Mouse (Mus musculus) cerebellum, adult 2 months (tissue): ENCODE data around the gene Slc19a2. TPM values are rescaled to one million over a fixed set of nuclear protein-coding genes. Genes with fewer than 3 reads are reported as not detected.
A peak's percentile ranks its signal among the peaks of the same experiment; 100 is the strongest.

Source experiments
- DNase-seq, 2 experiments: peaks; one replicate each; pipeline ENCODE4 v3.0.0; 2021
- H3K27ac ChIP-seq: fragments of 200-500 bp; 2 replicates; pipeline ENCODE4 v1.5.1; 2012; ENCODE audit warnings: low read length, control low read depth, inconsistent platforms; ENCODE audit not compliant: insufficient read depth
- H3K27me3 ChIP-seq: fragments of 200-500 bp; 2 replicates; pipeline ENCODE4 v1.6.1; 2012; ENCODE audit warnings: inconsistent platforms, mild to moderate bottlenecking, low read length, moderate library complexity; ENCODE audit not compliant: control insufficient read depth, insufficient read depth
- H3K4me1 ChIP-seq: fragments of 200-500 bp; 2 replicates; pipeline ENCODE4 v1.6.1; 2011; ENCODE audit warnings: low read length; ENCODE audit not compliant: control insufficient read depth, insufficient read depth
- H3K4me3 ChIP-seq: fragments of 200-500 bp; replicated peaks from 2 replicates; pipeline ENCODE3; 2011; ENCODE audit warnings: mild to moderate bottlenecking, low read depth, low read length, control low read depth; ENCODE audit not compliant: insufficient read depth
- CTCF ChIP-seq: fragments of 200-500 bp; IDR thresholded peaks from 2 replicates; pipeline ENCODE4 v1.5.1; 2011; ENCODE audit warnings: low read depth, mild to moderate bottlenecking, control low read depth, low read length, moderate library complexity, borderline replicate concordance; ENCODE audit not compliant: insufficient read depth
- POLR2A ChIP-seq: fragments of 200-500 bp; IDR thresholded peaks from 2 replicates; pipeline ENCODE4 v1.6.1; 2011; ENCODE audit warnings: low read length, control low read depth, borderline replicate concordance; ENCODE audit not compliant: insufficient read depth
- WGBS: fragments of 180-500 bp; shearing (Covaris S2); methylation state at CpG from one replicate; pipeline ENCODE4 v1.1.7; 2018; 5-methylcytosine and 5-hydroxymethylcytosine counted together
- polyA plus RNA-seq: library from polyadenylated mRNA; depleted of rRNA; stranded (reverse); fragments of >200 nt; gene quantifications from 2 replicates; pipeline ENCODE4 v1.2.3, GENCODE M21; 2012

Gene Slc19a2
- polyA plus RNA-seq, 1 experiment: 19.2 TPM

- Histone ChIP-seq H3K4me1 (0 out of 2 replicates have a peak, but pooled peaks cover 3% of the 10 kb centered on the region), H3K4me3 (no peak overlapping the region), H3K27ac (no peak overlapping the region), H3K27me3 (no peaks in the 10 kb centered on the region)
- DNase-seq: no peak
- WGBS: 89% methylated on average over 16 of the region's 16 CpGs
- no peak for TF ChIP-seq POLR2A
Measured at GRCm38 (mm10) chr1:164260171-164261028, 11.6 kb downstream of the Slc19a2 start.

- no peak overlapping the region for H3K27ac ChIP-seq
- 54% methylated on average over 7 of the region's 7 CpGs for WGBS
- 0 out of 2 replicates have a peak, but pooled peaks cover 3% of the 10 kb centered on the region for H3K4me1 ChIP-seq
- peak in 1 of 2 experiments; percentile 41 for DNase-seq
- no peak overlapping the region for H3K4me3 ChIP-seq
- TF ChIP-seq CTCF (no peak), POLR2A (no peak)
- H3K27me3 ChIP-seq: no peaks in the 10 kb centered on the region
Measured at GRCm38 (mm10) chr1:164261553-164261952, 12.7 kb downstream of the Slc19a2 start.

DNA sequence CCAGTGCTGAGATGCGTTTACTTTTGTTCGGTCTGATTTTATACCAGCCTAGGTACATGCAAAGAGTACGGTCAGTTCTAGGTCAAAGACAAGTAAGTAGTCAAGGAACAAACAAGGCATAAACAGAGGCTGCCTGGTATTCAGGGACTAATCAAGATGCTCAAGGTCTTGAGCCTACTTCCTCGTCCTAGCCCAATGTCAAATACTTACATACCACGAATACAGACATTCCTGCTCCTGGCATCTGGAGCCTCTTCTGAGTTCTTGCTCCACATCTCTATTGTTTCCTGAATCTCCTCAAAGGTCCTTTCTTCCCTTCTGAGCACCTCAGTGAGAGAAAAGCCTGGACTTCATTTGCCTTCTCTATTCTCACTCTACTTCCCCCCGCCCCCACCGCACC, 22.1 kb downstream of the Slc19a2 start:
- Histone ChIP-seq H3K4me3 (no peak overlapping the region), H3K27ac (no peak overlapping the region), H3K4me1 (no peaks in the 10 kb centered on the region), H3K27me3 (no peaks in the 10 kb centered on the region)
- WGBS: 89% methylated on average over 7 of the region's 7 CpGs
- DNase-seq: no peak
- TF ChIP-seq POLR2A (no peak), CTCF (no peak)

DNA sequence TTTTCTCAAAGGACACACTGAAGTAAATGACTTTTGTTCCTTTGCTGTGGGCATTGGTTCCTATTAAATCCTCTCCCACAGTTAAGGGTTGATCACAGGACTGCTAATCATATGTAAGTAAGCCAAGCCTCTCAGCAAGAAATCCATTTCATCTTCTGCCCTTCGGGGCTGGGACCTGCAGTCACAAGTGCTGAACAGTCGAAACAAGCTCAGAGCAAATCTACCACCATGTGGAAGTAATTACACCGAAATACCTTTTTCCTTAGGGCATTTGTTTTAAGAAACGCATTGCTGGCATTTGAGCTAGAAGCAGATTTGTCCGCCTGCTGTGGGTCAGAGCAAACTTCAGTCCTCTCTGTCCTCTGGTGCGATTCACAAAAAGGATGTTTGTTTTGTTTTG, 24.8 kb downstream of the Slc19a2 start:
- H3K4me3 ChIP-seq: no peak overlapping the region
- TF ChIP-seq CTCF (no peak), POLR2A (no peak)
- 74% methylated on average over 6 of the region's 6 CpGs for WGBS
- H3K27ac ChIP-seq: no peak overlapping the region
- H3K4me1 ChIP-seq: no peaks in the 10 kb centered on the region
- peak in 1 of 2 experiments; percentile 15 for DNase-seq
- no peaks in the 10 kb centered on the region for H3K27me3 ChIP-seq

GRCm38 (mm10) chr1:164275455-164275954, 26.7 kb downstream of the Slc19a2 start, which contains the start of gene Ccdc181:
TSS of gene Ccdc181 (plus strand) at chr1:164275585.
- DNase-seq: peak; percentile 94 to 96
- Histone ChIP-seq H3K27me3 (no peaks in the 10 kb centered on the region), H3K4me1 (no peaks in the 10 kb centered on the region), H3K27ac (peak within 1 kb of the TSS; percentile 78), H3K4me3 (peak within 1 kb of the TSS; percentile 99)
- TF ChIP-seq CTCF (no peak), POLR2A (peak; percentile 82)
- WGBS: under 1% methylated on average over 31 of the region's 31 CpGs

DNA sequence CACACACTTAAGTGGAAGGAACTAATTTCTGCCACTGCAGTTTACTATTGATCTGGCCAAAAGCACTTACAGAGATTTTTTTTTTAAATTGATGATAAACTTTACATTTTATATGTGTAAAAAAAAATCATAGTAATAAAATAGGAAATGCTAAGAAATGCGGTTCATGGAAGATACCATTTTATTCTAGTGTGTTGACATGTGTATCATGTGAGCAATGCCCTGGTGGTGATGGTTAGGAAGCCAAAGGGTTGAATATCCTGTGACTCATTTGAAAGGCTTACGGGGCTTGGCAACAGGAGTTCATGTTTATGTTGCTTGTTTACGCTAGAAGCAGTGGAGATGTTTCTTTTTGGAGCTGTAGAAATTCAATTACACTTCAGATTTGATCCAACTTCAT, 27.7 kb downstream of the Slc19a2 start:
- no peak overlapping the region for H3K27ac ChIP-seq
- no peaks in the 10 kb centered on the region for H3K27me3 ChIP-seq
- no peak for DNase-seq
- H3K4me3 ChIP-seq: no peak overlapping the region
- TF ChIP-seq CTCF: no peak
- no peak for TF ChIP-seq POLR2A
- WGBS: 81% methylated on average over 3 of the region's 3 CpGs
- H3K4me1 ChIP-seq: no peaks in the 10 kb centered on the region

- 69% methylated on average over 4 of the region's 4 CpGs for WGBS
- Histone ChIP-seq H3K4me1 (no peaks in the 10 kb centered on the region), H3K27me3 (no peaks in the 10 kb centered on the region), H3K27ac (no peak overlapping the region), H3K4me3 (no peak overlapping the region)
- TF ChIP-seq POLR2A: no peak
- no peak for TF ChIP-seq CTCF
- DNase-seq: no peak
Measured at GRCm38 (mm10) chr1:164279332-164279731, 30.5 kb downstream of the Slc19a2 start.

DNA sequence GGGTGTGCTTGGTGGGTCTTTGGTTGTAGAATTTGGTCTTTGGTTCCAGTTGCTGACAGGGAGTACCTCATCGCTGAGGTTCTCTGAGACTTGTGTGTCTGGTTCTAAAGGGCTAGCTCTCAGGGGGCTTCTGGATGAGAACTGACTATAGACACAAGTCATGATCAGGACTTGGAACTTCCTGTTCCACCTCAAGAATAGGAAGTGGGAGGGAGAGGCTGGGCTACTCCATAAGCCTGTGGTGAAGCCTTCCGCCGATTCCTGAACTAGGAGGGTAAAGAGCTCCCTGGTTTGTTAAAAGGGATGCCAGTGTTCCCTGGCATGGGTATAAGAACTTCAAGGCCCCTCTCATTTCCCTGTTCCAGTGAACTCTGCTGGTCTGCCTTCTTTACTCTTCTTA, 35.2 kb downstream of the Slc19a2 start:
- Histone ChIP-seq H3K4me1 (peaks cover 11% of the 10 kb centered on the region; the same call in 1 of the 2 replicates), H3K27me3 (no peaks in the 10 kb centered on the region), H3K27ac (no peak overlapping the region), H3K4me3 (no peak overlapping the region)
- TF ChIP-seq CTCF: no peak
- no peak for DNase-seq
- WGBS: 93% methylated on average over 3 of the region's 3 CpGs
